Mouse (Mus musculus): Measurements from ENCODE around the gene Dppa2.

DNA sequence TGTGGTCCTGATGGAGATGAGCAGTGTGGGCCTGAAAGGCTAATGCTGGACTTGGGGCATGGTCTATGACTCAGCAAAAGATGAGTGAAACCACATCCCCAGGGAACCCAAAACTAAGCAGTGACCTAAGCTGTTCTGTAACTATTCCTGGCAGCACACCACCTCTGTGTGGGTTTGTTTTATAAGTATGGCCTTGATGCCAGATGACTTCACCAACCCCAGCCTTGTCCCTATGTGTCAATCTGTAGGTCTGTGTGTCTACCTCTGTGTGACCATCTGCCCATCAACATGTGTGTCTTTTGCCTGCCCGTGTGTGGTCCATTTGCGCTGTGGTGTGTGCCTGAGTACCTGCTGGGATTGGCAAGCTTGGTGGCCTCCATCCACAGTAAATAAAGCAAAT, 64.4 kb downstream of the Dppa2 start:
- TF ChIP-seq CTCF (IDR thresholded peaks at IDR 0.05; ENCODE audit: low read depth, low read length) (no peak), POLR2A (IDR thresholded peaks at IDR 0.05; ENCODE audit: extremely low read depth, insufficient read depth, low read length) (no peak)
